29 mouse cellular contexts compared by ENCODE assay signal in the genomic region with DNA sequence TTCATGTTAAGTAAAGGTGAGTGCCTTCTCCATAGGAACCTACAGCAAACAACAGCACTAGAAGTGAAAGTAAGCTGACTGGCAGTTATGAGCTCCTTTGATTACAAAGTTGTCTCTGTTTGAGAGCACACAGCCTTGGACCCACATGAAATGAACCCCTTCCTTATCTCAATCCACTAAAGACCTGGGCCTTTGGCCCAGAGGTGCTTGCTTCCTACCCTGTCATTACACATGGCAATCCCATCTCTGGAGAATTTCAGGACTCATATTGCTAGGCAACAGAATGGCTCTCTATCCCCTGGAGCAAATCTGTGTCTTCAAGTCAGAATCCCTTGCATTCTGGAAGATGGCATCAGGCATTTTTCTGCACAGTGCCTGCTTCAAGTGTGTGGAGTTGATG. TPM values are rescaled to one million over a fixed set of nuclear protein-coding genes. Genes with fewer than 3 reads are reported as not detected.
DNase-seq lines count a peak whose midpoint lies in the region; ATAC-seq and TF ChIP-seq lines count a peak whose summit lies in the region.
"Had no signal": no experiment of that assay in that cellular context is flagged by ENCODE, and none has a peak within 500 bp of the region (broad histone marks: within the 10 kb centered on the region; RNA-seq: fewer than 3 reads in every experiment).

No protein-coding gene starts in this region.

- H3K27ac ChIP-seq in embryonic facial prominence, embryonic 13.5 days: no peak overlapping the region
- no peak overlapping the region for H3K27ac ChIP-seq in embryonic facial prominence, embryonic 10.5 days (replicated peaks)
- no peak overlapping the region for H3K27ac ChIP-seq in heart, embryonic 10.5 days
- 0 out of 2 replicates have a peak overlapping the region, but pooled peaks have one; percentile 8 for H3K27ac ChIP-seq in left cerebral cortex, adult 2 months
- H3K27ac ChIP-seq in liver, embryonic 12.5 days: no peak overlapping the region
- H3K27ac ChIP-seq: embryonic facial prominence, embryonic 15.5 days; forebrain, embryonic 12.5 days; hindbrain, embryonic 12.5 days; hindbrain, postnatal 0 days; intestine, embryonic 15.5 days; limb, embryonic 12.5 days had no signal

- DNase-seq in embryonic facial prominence, embryonic 10.5 days (ENCODE audit: low spot score): no peak
- DNase-seq in heart, adult 9 months (ENCODE audit: low spot score in 2 of 2): peak; percentile 22 to 39
- no peak for DNase-seq in heart, embryonic 10.5 days (ENCODE audit: low spot score)
- DNase-seq in left cerebral cortex, adult 2 months (ENCODE audit: extremely low spot score in 1 of 2, low spot score in 2 of 2): no peak
- no peak for DNase-seq in left cerebral cortex, postnatal 25 days (ENCODE audit: low spot score in 2 of 2)
- peak; percentile 13 for DNase-seq in heart, postnatal 4 days
- DNase-seq: adrenal gland, adult 2 months; adrenal gland, postnatal 36 days; cerebellum, adult 18-20 months; cerebellum, postnatal 10 days; forebrain, postnatal 0 days; gastrocnemius, postnatal 14 days; kidney, adult 2 months; kidney, postnatal 4 days; layer of hippocampus, adult 9-11 months; spleen, adult 18-20 months; thymus, adult 2 months; thymus, postnatal 36 days had no signal

- no peaks in the 10 kb centered on the region for H3K9me3 ChIP-seq in embryonic facial prominence, embryonic 13.5 days
- H3K9me3 ChIP-seq in embryonic facial prominence, embryonic 10.5 days: no peaks in the 10 kb centered on the region
- no peaks in the 10 kb centered on the region for H3K9me3 ChIP-seq in heart, embryonic 10.5 days
- H3K9me3 ChIP-seq in liver, embryonic 12.5 days (replicated peaks): no peaks in the 10 kb centered on the region
- H3K9me3 ChIP-seq: embryonic facial prominence, embryonic 15.5 days; forebrain, embryonic 12.5 days; hindbrain, embryonic 12.5 days; intestine, embryonic 15.5 days; limb, embryonic 12.5 days had no signal

- no peak for ATAC-seq in embryonic facial prominence, embryonic 13.5 days (ENCODE audit: insufficient number of reproducible peaks, insufficient read depth, low FRiP score, low TSS enrichment, low read depth)
- no peak for ATAC-seq in liver, embryonic 12.5 days
- ATAC-seq: activated CD4-positive, CD25-positive, alpha-beta regulatory T cell, adult 4 months; forebrain, postnatal 0 days; hindbrain, postnatal 0 days; intestine, embryonic 15.5 days; midbrain, embryonic 16.5 days had no signal

- no peaks in the 10 kb centered on the region for H3K27me3 ChIP-seq in embryonic facial prominence, embryonic 13.5 days
- peaks cover 17% of the 10 kb centered on the region for H3K27me3 ChIP-seq in embryonic facial prominence, embryonic 10.5 days (replicated peaks; ENCODE audit: low read depth, poor library complexity, severe bottlenecking)
- no peaks in the 10 kb centered on the region for H3K27me3 ChIP-seq in heart, embryonic 10.5 days (ENCODE audit: insufficient read depth, poor library complexity, severe bottlenecking)
- peaks cover 25% of the 10 kb centered on the region for H3K27me3 ChIP-seq in liver, embryonic 12.5 days (replicated peaks)
- H3K27me3 ChIP-seq: CH12.LX; embryonic facial prominence, embryonic 15.5 days; intestine, embryonic 15.5 days; limb, embryonic 12.5 days had no signal

- no peak overlapping the region for H3K4me3 ChIP-seq in embryonic facial prominence, embryonic 13.5 days
- no peak overlapping the region for H3K4me3 ChIP-seq in embryonic facial prominence, embryonic 10.5 days
- H3K4me3 ChIP-seq in heart, embryonic 10.5 days: no peak overlapping the region
- H3K4me3 ChIP-seq in left cerebral cortex, adult 2 months: no peak overlapping the region
- H3K4me3 ChIP-seq in liver, embryonic 12.5 days: no peak overlapping the region
- H3K4me3 ChIP-seq: embryonic facial prominence, embryonic 15.5 days; forebrain, embryonic 12.5 days; hindbrain, embryonic 12.5 days; intestine, embryonic 15.5 days; limb, embryonic 12.5 days had no signal

- peaks cover 17% of the 10 kb centered on the region; the same call in 1 of the 2 replicates for H3K4me1 ChIP-seq in embryonic facial prominence, embryonic 13.5 days
- peaks cover 12% of the 10 kb centered on the region; the same call in 1 of the 2 replicates for H3K4me1 ChIP-seq in embryonic facial prominence, embryonic 10.5 days
- no peaks in the 10 kb centered on the region for H3K4me1 ChIP-seq in heart, embryonic 10.5 days
- H3K4me1 ChIP-seq in liver, embryonic 12.5 days: peaks cover 12% of the 10 kb centered on the region

- intact Hi-C loops in left cerebral cortex, adult 2 months (cut with DNase I): no loop called here
- intact Hi-C loops in left cerebral cortex, postnatal 25 days (cut with DNase I): no loop called here

- H3K4me2 ChIP-seq in embryonic facial prominence, embryonic 13.5 days: peak overlapping the region; percentile 9; the same call in 1 of the 2 replicates
- no peak overlapping the region for H3K4me2 ChIP-seq in liver, embryonic 12.5 days
- H3K4me2 ChIP-seq: embryonic facial prominence, embryonic 15.5 days; forebrain, embryonic 12.5 days; hindbrain, embryonic 12.5 days; intestine, embryonic 15.5 days had no signal

- no peak overlapping the region for H3K9ac ChIP-seq in embryonic facial prominence, embryonic 13.5 days
- H3K9ac ChIP-seq in liver, embryonic 12.5 days: no peak overlapping the region
- H3K9ac ChIP-seq: embryonic facial prominence, embryonic 15.5 days; forebrain, embryonic 12.5 days; forebrain, postnatal 0 days; hindbrain, embryonic 12.5 days; intestine, embryonic 15.5 days; limb, embryonic 12.5 days had no signal

- H3K36me3 ChIP-seq in embryonic facial prominence, embryonic 13.5 days: peaks cover 11% of the 10 kb centered on the region
- peaks cover 16% of the 10 kb centered on the region for H3K36me3 ChIP-seq in embryonic facial prominence, embryonic 10.5 days (replicated peaks)
- peaks cover 10% of the 10 kb centered on the region for H3K36me3 ChIP-seq in heart, embryonic 10.5 days
- no peaks in the 10 kb centered on the region for H3K36me3 ChIP-seq in liver, embryonic 12.5 days
- H3K36me3 ChIP-seq: embryonic facial prominence, embryonic 15.5 days; forebrain, embryonic 12.5 days; hindbrain, embryonic 12.5 days; intestine, embryonic 15.5 days had no signal

- no peak for TF ChIP-seq CTCF in left cerebral cortex, adult 2 months (IDR thresholded peaks at IDR 0.05)

RNA-seq across cellular contexts. Expression of gene Kcnj2, which starts 4.5 kb away (rescaled TPM):
- polyA plus RNA-seq in embryonic facial prominence, embryonic 13.5 days (2015; fragmentation: Nextera tagmentation; extraction: Ambion mirVana): 5.0 and 5.4 TPM in 2 replicates
- polyA plus RNA-seq in embryonic facial prominence, embryonic 10.5 days (2016; fragmentation: Nextera tagmentation; extraction: Ambion mirVana): 2.4 and 2.7 TPM in 2 replicates
- 2.1 and 2.2 TPM in 2 replicates for polyA plus RNA-seq in heart, embryonic 10.5 days (2016; fragmentation: Nextera tagmentation; extraction: Ambion mirVana)
- total RNA-seq in left cerebral cortex, adult 2 months (2021): 10 to 100 TPM; 18.2 to 19.2 TPM
- 10 to 100 TPM; 15.7 to 24.8 TPM for total RNA-seq in left cerebral cortex, postnatal 25 days (2021)
- total RNA-seq in heart, postnatal 4 days (2021): 10 to 100 TPM; 23.8 to 33.4 TPM
- 0.30 and 0.45 TPM in 2 replicates for polyA plus RNA-seq in liver, embryonic 12.5 days (2016; fragmentation: Nextera tagmentation; extraction: Ambion mirVana)

Comparison
In these comparisons a context has a peak if more than half of its experiments do, and no peak if none do; other contexts are left out.
1. DNase-seq: peak in heart, adult 9 months (2 of 2) and heart, postnatal 4 days (single experiment); none in embryonic facial prominence, embryonic 10.5 days (single experiment), heart, embryonic 10.5 days (single experiment), left cerebral cortex, adult 2 months (0 of 2) and left cerebral cortex, postnatal 25 days (0 of 2).